Mouse (Mus musculus) natural killer cell, adult 2 months (primary cell): ENCODE measurements at regions not wholly inside any gene's neighbourhood (a gene's known extent, or its start where the extent isn't known, plus 50 kb on each side); places are given as distances from the start of the nearest gene placed in this dataset.

ENCODE experiments used
- DNase-seq, 2 experiments: peaks; one replicate each; pipeline ENCODE4 v3.0.0; 2022; ENCODE audit warnings: low spot score in 2 of 2

- DNase-seq = no peak
Measured at GRCm38 (mm10) chrX:11840319-11841035, 319.7 kb downstream of the Bcor start.

- DNase-seq = peak; percentile 18 to 46
Measured at GRCm38 (mm10) chrX:11845566-11845965, 314.6 kb downstream of the Bcor start.

GRCm38 (mm10) chrX:11855910-11856309 is 304.2 kb downstream of the Bcor start:
- no peak for DNase-seq

- no peak for DNase-seq
Measured at GRCm38 (mm10) chrX:11859396-11859795, 300.8 kb downstream of the Bcor start.

- no peak for DNase-seq
Measured at GRCm38 (mm10) chrX:11861119-11861708, 298.9 kb downstream of the Bcor start.

GRCm38 (mm10) chrX:11861892-11862291 is 298.3 kb downstream of the Bcor start:
- no peak for DNase-seq

GRCm38 (mm10) chrX:11863106-11863505 is 297.0 kb downstream of the Bcor start:
- DNase-seq = no peak

- no peak for DNase-seq
Measured at GRCm38 (mm10) chrX:11873913-11874312, 286.2 kb downstream of the Bcor start.

GRCm38 (mm10) chrX:11876636-11877035 is 283.5 kb downstream of the Bcor start:
- no peak for DNase-seq

- DNase-seq = no peak
Measured at GRCm38 (mm10) chrX:11878028-11878427, 282.1 kb downstream of the Bcor start.

GRCm38 (mm10) chrX:11880972-11881371 is 279.2 kb downstream of the Bcor start:
- DNase-seq = peak in 1 of 2 experiments; percentile 17

GRCm38 (mm10) chrX:11883738-11884716 is 276.1 kb downstream of the Bcor start:
- no peak for DNase-seq

- DNase-seq = peak in 1 of 2 experiments; percentile 36
Measured at GRCm38 (mm10) chrX:11892396-11892795, 267.8 kb downstream of the Bcor start.

- DNase-seq = peak in 1 of 2 experiments; percentile 1
Measured at GRCm38 (mm10) chrX:11893606-11894279, 266.4 kb downstream of the Bcor start.

- no peak for DNase-seq
Measured at GRCm38 (mm10) chrX:11894280-11894662, 265.9 kb downstream of the Bcor start.

GRCm38 (mm10) chrX:11895396-11895795 is 264.8 kb downstream of the Bcor start:
- no peak for DNase-seq

GRCm38 (mm10) chrX:11898280-11898679 is 261.9 kb downstream of the Bcor start:
- no peak for DNase-seq

- no peak for DNase-seq
Measured at GRCm38 (mm10) chrX:11899051-11899450, 261.1 kb downstream of the Bcor start.

GRCm38 (mm10) chrX:11899914-11900313 is 260.2 kb downstream of the Bcor start:
- DNase-seq = no peak

GRCm38 (mm10) chrX:11901791-11902190 is 258.4 kb downstream of the Bcor start:
- DNase-seq = no peak

GRCm38 (mm10) chrX:11903116-11903700 is 256.9 kb downstream of the Bcor start:
- DNase-seq = no peak
